Mouse (Mus musculus): ENCODE measurements at regions not wholly inside any gene's neighbourhood (a gene's known extent, or its start where the extent isn't known, plus 50 kb on each side); places are given as distances from the start of the nearest gene placed in this dataset.
A peak's percentile ranks its signal among the peaks of the same experiment; 100 is the strongest.
"Not testable (repeated sequence)": the region's sequence is repeated elsewhere in the genome, so short reads cannot be mapped to it uniquely, and the experiment has no call there.

DNA sequence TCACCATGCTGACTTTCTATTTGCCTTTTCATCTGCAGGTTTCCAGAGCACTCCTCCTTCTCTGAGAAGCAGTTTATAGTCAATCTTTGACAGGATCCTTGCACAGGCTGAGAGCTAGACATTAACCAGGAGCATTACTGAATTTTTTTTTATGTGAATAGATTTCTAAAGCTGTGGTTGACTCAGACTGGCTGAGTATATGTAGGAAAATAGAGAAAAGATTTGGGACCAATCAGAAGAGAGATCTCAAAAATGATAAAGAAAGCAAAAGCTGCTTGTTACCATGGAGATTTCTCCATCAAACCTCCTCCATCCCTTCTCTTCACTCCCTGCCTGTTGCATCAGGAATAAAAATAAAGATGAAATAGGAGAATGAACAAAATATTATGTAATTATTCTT, 731.2 kb upstream of the Ndn start:
- no peak overlapping the region for H3K27ac ChIP-seq (replicated peaks)
- no peak overlapping the region for H3K4me3 ChIP-seq
- H3K4me1 ChIP-seq (replicated peaks), result no peaks in the 10 kb centered on the region
- no peak for ATAC-seq (ENCODE audit: low read depth)
- H3K9ac ChIP-seq, result no peak overlapping the region
- H3K36me3 ChIP-seq, result no peaks in the 10 kb centered on the region
- no peak overlapping the region for H3K4me2 ChIP-seq
- no peaks in the 10 kb centered on the region for H3K27me3 ChIP-seq
- H3K9me3 ChIP-seq, result peaks cover 7% of the 10 kb centered on the region; the same call in 1 of the 2 replicates

DNA sequence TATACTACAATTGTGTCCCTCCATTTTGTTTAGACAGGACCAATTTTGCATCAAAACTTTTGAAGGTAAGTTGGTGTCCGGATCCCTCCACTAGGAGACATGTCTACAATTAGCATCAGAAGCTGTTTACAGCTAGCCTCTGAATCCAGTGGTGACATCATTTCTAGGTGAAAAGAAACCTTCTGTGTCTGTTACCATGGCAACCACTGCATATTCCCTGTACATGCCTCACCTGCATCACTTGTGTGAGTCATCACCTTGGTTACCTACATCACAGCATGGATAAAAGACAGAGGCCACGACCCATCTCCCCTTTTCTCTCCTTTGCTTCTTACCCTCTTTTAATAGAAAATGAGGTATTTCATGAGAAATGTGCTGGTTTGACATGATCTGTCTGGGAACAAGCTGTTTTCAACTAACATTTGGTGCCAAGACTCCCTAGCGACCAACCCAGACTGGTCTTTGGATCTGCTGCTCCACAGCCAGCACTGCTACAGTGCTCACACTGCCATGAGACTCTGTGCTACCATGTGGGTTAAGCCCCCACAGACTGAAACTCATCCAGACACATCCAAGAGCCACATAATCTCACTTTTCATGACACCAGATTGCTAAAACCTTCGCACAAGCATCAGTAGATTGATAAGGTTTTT, 701.4 kb upstream of the Ndn start:
- Histone ChIP-seq H3K27me3 (no peaks in the 10 kb centered on the region), H3K4me1 (replicated peaks) (no peaks in the 10 kb centered on the region), H3K9me3 (no peaks in the 10 kb centered on the region), H3K36me3 (no peaks in the 10 kb centered on the region), H3K9ac (no peak overlapping the region), H3K4me2 (no peak overlapping the region), H3K4me3 (no peak overlapping the region), H3K27ac (replicated peaks) (no peak overlapping the region)
- 79% methylated on average over 4 of the region's 4 CpGs for WGBS
- no peak for ATAC-seq (ENCODE audit: low read depth)

DNA sequence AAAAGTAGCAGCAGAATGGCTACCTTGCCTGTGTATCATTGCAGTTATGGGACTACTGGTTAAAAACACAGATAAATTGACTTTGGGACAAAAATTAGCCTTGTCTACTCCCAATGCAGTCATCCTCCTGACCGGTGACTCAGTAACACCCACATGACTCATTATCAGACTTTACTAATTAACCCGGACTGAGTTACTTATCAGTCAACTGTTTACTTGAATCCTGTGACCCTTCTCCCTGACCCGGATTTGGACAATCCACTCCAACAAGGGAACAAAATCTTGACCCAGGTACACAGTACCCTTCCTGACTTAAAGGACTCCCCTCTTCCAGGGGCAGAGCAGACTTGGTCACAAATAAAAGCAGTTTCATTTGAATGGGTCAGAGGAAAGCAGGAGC, 688.3 kb upstream of the Ndn start:
- Histone ChIP-seq H3K27ac (replicated peaks) (no peak overlapping the region), H3K4me3 (no peak overlapping the region), H3K4me2 (no peak overlapping the region), H3K36me3 (no peaks in the 10 kb centered on the region), H3K4me1 (replicated peaks) (no peaks in the 10 kb centered on the region), H3K27me3 (no peaks in the 10 kb centered on the region), H3K9me3 (peaks cover 12% of the 10 kb centered on the region; the same call in 1 of the 2 replicates), H3K9ac (no peak overlapping the region)
- 92% methylated on average over 3 of the region's 3 CpGs for WGBS
- no peak for ATAC-seq (ENCODE audit: low read depth)

DNA sequence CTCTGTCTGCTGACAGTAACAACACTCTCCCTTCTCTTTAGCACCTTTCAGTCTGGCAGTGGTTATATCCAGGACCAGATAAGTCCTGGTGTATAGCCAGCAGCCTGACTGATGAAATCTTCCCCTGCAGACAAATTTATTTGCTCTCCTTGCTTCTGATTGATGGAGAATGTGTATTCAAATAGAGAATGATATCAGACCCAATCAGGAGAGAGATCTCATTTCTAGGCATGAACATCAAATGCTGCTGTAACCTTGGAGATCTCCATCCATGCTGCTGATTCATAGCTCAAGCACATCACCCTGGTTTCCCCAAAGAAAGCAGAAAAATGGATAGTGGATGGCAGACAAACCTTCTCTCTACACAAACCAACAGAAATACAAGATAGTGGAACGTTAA, 663.3 kb upstream of the Ndn start:
- Histone ChIP-seq H3K4me3 (no peak overlapping the region), H3K36me3 (no peaks in the 10 kb centered on the region), H3K4me1 (replicated peaks) (no peaks in the 10 kb centered on the region), H3K27me3 (no peaks in the 10 kb centered on the region), H3K9me3 (no peaks in the 10 kb centered on the region; the same call in 1 of the 2 replicates), H3K27ac (replicated peaks) (no peak overlapping the region), H3K4me2 (no peak overlapping the region), H3K9ac (no peak overlapping the region)
- WGBS, result 79% methylated on average over 1 of the region's 1 CpGs
- no peak for ATAC-seq (ENCODE audit: low read depth)

DNA sequence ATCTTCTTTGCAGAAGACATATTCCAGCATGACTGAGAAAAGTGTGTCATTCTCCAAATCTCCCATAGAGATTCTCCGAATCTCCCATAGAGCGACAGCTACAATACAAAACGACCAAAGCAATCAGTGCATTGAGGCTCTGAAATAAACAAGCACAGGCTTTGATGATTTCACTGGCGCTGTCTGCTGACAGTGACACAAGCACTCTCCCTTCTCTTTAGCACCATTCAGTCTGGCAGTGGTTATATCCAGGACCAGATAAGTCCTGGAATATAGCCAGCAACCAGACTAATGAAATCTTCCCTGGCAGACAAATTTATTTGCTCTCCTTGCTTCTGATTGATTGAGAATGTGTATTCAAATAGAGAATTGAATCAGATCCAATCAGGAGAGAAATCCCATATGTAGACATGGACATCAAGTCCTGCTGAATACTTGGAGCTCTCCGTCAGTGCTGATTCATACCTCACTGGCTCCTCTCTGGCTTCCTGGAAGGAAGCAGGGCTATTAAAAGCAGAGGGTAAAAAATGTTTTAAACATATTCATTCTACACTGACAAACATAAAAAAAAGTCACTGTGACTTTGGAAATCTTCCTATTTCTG, 661.2 kb upstream of the Ndn start:
- no peaks in the 10 kb centered on the region for H3K27me3 ChIP-seq
- no peak overlapping the region for H3K27ac ChIP-seq (replicated peaks)
- no peak for ATAC-seq (ENCODE audit: low read depth)
- 73% methylated on average over 5 of the region's 5 CpGs for WGBS
- no peaks in the 10 kb centered on the region for H3K36me3 ChIP-seq
- H3K9me3 ChIP-seq, result no peaks in the 10 kb centered on the region
- H3K4me3 ChIP-seq, result no peak overlapping the region
- H3K9ac ChIP-seq, result no peak overlapping the region
- H3K4me2 ChIP-seq, result no peak overlapping the region
- H3K4me1 ChIP-seq (replicated peaks), result no peaks in the 10 kb centered on the region

DNA sequence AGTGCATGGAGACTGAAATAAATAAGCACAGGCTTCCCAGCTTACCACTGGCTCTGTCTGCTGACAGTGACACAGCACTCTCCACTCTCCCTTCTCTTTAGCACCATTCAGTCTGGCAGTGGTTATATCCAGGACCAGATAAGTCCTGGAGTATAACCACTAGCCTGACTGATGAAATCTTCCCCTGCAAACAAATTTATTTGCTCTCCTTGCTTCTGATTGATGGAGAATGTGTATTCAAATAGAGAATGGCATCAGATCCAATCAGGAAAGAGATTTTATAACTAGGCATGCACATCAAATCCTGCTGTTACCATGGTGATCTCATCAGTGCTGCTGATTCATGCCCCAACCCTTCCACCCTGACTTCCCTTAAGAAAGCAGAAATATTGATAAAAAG, 620.2 kb upstream of the Ndn start:
- Histone ChIP-seq H3K36me3 (no peaks in the 10 kb centered on the region), H3K9ac (no peak overlapping the region), H3K4me3 (no peak overlapping the region), H3K9me3 (no peaks in the 10 kb centered on the region), H3K4me2 (no peak overlapping the region), H3K27me3 (no peaks in the 10 kb centered on the region), H3K27ac (replicated peaks) (0 out of 2 replicates have a peak overlapping the region, but pooled peaks have one; percentile 28), H3K4me1 (replicated peaks) (no peaks in the 10 kb centered on the region)
- ATAC-seq (ENCODE audit: low read depth), result peak; percentile 65; the same call in 1 of the 2 replicates

DNA sequence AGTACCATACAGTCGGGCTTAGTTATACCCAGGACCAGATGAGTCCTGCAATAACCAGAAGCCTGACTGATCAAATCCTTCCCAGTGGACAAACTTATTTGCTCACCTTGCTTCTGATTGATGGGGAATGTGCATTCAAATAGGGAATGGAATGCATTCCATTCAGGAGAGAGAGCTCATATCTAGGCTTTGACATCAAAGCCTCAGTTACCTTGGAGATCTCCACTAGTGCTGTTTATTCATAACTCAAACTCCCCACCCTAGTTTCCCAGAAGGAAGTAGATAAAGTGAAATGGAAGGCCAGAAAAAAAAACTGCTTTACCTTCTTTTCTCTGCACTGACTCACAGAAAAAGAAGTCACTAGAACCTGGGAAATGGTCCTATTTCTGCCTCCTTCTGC, 608.9 kb upstream of the Ndn start:
- H3K4me3 ChIP-seq, result no peak overlapping the region
- WGBS, result 81% methylated on average over 1 of the region's 1 CpGs
- no peaks in the 10 kb centered on the region for H3K4me1 ChIP-seq (replicated peaks)
- no peak overlapping the region for H3K9ac ChIP-seq
- no peak overlapping the region for H3K4me2 ChIP-seq
- no peak overlapping the region for H3K27ac ChIP-seq (replicated peaks)
- H3K36me3 ChIP-seq, result no peaks in the 10 kb centered on the region
- H3K27me3 ChIP-seq, result no peaks in the 10 kb centered on the region
- no peaks in the 10 kb centered on the region for H3K9me3 ChIP-seq
- no peak for ATAC-seq (ENCODE audit: low read depth)

DNA sequence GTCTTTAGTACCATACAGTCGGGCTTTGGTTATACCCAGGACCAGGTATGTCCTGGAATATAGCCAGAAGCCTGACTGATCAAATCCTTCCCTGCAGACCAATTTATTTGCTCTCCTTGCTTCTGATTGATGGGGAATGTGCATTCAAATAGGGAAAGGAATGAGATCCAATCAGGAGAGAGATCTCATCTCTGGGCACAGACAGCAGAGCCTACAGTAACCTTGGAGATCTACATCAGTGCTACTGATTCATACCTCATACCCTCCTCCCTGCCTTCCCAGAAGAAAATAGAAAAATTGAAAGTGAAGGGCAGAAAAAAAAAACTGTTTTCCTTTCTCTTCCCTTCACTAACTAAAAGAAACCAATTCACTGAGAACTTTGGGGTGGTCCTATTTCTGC, 607.0 kb upstream of the Ndn start:
- not testable (repeated sequence) for H3K27ac ChIP-seq (replicated peaks); H3K4me1 ChIP-seq (replicated peaks); H3K4me2 ChIP-seq; H3K4me3 ChIP-seq; H3K9me3 ChIP-seq; H3K36me3 ChIP-seq; H3K27me3 ChIP-seq; H3K9ac ChIP-seq; ATAC-seq (ENCODE audit: low read depth)
- WGBS, result no CpG with 5 or more reads among the region's 1 CpGs

DNA sequence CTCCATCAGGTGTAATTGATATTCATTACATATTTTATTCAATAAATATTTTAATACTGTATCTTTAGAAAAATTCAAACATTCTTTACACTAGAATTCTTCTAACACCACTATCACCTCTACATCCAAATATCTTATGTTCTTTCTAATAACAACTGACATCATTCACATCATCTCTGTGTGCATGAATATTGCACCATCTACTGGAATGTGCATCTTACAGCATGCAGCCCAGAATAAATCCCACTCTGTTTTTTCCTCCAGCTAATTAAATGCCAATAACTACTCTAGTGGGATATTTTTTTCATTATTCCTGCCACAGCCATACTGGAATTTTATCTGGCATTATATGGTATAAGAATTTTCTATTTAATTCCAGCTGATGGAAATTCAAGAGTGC, 576.5 kb upstream of the Ndn start:
- no peaks in the 10 kb centered on the region for H3K36me3 ChIP-seq
- no peak overlapping the region for H3K4me2 ChIP-seq
- H3K4me3 ChIP-seq, result no peak overlapping the region
- no peak for ATAC-seq (ENCODE audit: low read depth)
- H3K4me1 ChIP-seq (replicated peaks), result no peaks in the 10 kb centered on the region
- H3K27ac ChIP-seq (replicated peaks), result no peak overlapping the region
- H3K9ac ChIP-seq, result no peak overlapping the region
- H3K9me3 ChIP-seq, result no peaks in the 10 kb centered on the region
- no peaks in the 10 kb centered on the region for H3K27me3 ChIP-seq

DNA sequence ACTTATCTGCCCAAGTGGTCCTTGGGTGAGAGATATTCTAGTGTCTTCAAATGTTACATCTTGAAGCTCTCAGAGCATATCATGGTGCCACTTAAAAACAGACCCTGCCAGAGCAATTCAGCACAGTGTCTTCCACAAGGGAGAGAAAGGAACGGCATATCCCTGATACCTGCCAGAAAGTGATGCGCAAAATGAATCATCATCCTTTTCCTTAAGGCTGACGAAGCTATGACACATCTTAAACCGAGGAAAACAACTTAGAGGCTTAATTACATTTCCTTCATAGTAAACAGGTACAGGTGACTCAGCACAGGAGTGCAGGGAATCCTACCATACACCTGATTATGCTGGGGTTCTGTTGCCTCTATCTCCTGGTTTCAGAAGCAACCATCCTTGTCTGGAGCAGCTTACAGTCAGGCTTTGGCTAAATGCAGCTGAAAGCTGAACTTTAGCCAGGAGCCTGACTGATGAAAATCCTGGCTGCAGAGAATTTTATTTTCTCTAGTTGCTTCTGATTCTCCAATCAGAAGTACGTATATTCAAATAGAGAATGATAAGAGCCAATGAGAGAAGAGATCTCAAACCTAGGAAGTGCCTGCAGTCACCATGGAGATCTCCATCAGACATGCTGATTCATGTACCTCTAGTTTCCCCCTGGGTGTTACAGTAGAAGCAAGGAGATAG, 556.1 kb upstream of the Ndn start:
- H3K4me2 ChIP-seq, result no peak overlapping the region
- H3K36me3 ChIP-seq, result peaks cover 4% of the 10 kb centered on the region; the same call in 1 of the 2 replicates
- no peak overlapping the region for H3K4me3 ChIP-seq
- ATAC-seq (ENCODE audit: low read depth), result peak; percentile 63; the same call in 1 of the 2 replicates
- no peaks in the 10 kb centered on the region for H3K4me1 ChIP-seq (replicated peaks)
- H3K27ac ChIP-seq (replicated peaks), result no peak overlapping the region
- H3K9me3 ChIP-seq, result peaks cover 6% of the 10 kb centered on the region; the same call in 1 of the 2 replicates
- WGBS, result 84% methylated on average over 5 of the region's 5 CpGs
- no peaks in the 10 kb centered on the region for H3K27me3 ChIP-seq
- no peak overlapping the region for H3K9ac ChIP-seq

DNA sequence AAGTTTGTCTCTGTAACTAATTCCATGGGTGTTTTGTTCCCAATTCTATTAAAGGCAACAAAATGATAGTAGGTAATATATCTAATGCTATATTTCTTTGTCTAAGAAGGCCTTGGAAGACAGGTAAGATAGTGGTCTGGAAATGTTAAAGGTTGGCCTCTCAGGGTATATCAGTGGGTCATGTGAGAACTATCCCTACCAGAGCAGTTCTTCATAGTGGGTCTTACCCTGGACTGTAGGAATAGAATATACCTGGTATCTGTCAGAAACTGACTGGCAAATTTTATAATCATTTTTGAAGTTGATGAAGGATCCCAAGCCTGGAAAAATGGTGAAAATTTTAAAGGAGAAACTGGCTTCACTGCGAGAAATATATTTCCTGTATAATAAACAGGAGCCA, 509.5 kb upstream of the Ndn start:
- peak overlapping the region; percentile 68 for H3K27ac ChIP-seq (replicated peaks)
- WGBS, result 75% methylated on average over 1 of the region's 1 CpGs
- no peak overlapping the region for H3K4me3 ChIP-seq
- H3K4me1 ChIP-seq (replicated peaks), result peaks cover 3% of the 10 kb centered on the region
- no peaks in the 10 kb centered on the region for H3K9me3 ChIP-seq
- ATAC-seq (ENCODE audit: low read depth), result no peak
- H3K27me3 ChIP-seq, result no peaks in the 10 kb centered on the region
- H3K36me3 ChIP-seq, result no peaks in the 10 kb centered on the region
- H3K9ac ChIP-seq, result no peak overlapping the region
- no peak overlapping the region for H3K4me2 ChIP-seq

DNA sequence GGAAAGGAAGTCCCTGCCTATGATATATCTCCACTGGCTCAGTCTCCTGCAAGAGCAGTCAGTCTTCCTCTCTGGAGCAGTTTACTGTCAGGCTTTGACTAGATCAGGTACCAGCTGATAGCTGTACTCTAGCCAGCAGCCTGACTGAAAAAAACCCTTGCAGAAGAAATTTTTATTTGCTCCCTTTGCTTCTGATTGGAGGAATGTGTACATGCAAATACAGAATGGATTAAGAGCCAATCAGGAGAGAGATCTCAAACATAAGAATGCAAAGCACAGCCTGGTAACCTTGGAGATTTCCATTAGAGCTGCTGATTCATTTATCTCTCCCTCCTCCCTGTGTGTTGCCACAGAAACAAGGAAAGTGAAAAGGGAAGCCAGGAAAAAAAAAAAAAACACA, 509.1 kb upstream of the Ndn start:
- H3K9ac ChIP-seq, result no peak overlapping the region
- peaks cover 3% of the 10 kb centered on the region for H3K4me1 ChIP-seq (replicated peaks)
- no peaks in the 10 kb centered on the region for H3K36me3 ChIP-seq
- peak overlapping the region; percentile 29; the same call in 1 of the 2 replicates for H3K4me2 ChIP-seq
- peaks cover 2% of the 10 kb centered on the region; the same call in 1 of the 2 replicates for H3K9me3 ChIP-seq
- no peaks in the 10 kb centered on the region for H3K27me3 ChIP-seq
- peak; percentile 98 for ATAC-seq (ENCODE audit: low read depth)
- peak overlapping the region; percentile 74 for H3K27ac ChIP-seq (replicated peaks)
- H3K4me3 ChIP-seq, result no peak overlapping the region

Measured in neural tube, embryonic 13.5 days (tissue).